Mouse (Mus musculus) forelimb bud, embryonic 11.5 days (tissue): Measurements from ENCODE around the gene Dio3.

Experiments used
- DNase-seq: peaks from one replicate; pipeline ENCODE4 v3.0.0-alpha.2; 2012; ENCODE audit warnings: low read depth, low spot score

The Dio3 gene

DNA sequence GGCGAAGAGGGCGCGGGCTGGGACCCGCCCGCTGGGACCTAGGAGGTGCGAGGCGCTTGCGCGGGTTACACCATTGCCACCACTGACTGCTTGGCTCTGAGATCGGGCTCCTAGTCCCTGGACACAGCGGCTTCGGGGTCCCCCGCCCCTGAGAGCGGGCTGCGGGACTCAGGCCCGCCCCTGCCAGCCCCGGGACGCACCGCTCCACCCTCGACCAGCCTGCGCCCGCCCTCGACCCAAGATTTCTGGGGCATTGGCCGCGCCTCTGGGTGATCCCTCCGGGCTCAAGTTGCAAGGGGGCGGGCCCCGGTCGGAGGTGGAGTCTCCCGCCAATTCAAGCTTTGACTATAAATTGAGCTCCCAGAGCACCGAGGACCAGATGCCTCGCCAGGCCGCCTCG, at the start of gene Dio3:
Dio3 (plus strand) TSS at position 216 of the 400 bp plus-strand sequence.
- peak; percentile 61 for DNase-seq

DNA sequence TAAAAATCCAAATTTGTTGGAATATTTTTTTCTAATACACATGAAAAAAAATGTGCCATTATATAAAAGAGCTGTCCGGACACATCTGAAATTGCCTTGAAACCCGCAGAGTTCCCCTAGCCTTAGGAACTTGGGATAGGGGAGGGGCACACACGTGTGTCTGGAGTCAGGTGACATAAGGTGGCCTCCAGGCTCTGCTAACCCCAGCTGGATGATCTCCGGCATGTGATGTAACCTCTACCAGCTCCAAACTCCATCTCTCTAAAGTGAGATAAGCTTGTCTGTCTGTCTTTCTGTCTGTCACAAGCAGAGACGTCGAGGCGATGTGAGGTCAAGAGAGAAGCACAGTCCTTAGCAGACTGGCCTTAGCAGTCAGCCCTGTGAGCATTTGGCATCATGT, 48.6 kb upstream of the Dio3 start:
- no peak for DNase-seq

DNA sequence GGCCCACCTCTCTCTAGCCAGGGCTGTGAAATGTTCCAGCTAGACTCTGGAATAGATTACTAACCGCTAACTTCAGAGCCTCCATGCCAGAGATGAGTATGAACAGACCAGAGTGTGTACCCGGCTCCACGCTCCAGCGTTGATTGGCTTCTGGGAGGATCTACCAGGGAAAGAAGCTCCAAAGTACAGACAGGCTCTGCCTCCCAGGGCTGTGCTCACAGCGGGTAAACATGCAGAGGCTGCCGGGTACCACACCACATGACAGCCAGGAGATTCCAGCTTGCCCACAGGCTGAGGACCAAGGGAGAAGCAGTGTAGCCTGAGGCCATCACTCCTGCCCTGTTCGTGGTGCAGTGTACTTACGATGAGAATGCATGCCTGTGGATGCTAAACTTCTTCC, 48.1 kb upstream of the Dio3 start:
- no peak for DNase-seq

DNA sequence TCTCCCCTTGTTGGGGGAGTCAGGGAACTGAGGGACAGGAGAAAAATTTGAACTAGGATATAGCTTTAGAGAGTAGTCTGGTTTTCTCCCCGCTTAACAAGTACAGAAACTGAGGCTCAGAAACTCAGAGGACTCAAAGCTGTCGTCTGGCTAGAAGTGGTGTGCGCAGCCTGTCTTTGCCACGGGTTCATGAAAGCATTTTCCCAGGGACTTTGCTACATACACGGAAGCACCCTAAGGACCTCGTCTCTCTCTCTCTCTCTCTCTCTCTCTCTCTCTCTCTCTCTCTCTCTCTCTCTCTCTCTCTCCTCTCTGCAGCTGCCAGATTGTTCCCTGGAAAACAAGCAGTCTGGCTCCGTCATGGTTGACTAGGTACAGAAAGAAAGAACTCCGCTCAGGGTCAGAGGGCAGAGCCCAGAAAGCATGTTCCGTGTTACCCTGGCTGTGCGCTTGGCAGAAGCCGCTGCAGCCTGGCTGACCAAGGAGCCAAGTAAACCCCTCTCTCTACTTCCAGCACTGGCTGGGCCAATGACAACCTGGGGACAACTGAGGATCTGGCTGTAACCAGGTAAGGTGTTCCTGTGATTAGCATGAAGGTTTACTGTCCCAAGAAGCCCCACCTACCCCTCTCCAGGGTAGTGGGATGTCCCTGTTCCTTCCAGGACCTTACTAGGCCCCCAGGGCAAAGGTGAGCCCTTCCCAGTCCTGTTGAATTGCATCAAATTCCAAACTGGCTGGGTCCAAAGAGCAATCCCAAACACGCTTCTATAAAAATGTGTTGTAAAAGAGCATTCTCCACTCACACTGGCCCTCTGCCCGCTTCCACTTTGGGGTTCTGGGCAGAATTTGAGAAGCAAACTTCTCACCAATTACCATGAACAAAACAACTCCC, 46.9 kb upstream of the Dio3 start:
- DNase-seq: no peak

DNA sequence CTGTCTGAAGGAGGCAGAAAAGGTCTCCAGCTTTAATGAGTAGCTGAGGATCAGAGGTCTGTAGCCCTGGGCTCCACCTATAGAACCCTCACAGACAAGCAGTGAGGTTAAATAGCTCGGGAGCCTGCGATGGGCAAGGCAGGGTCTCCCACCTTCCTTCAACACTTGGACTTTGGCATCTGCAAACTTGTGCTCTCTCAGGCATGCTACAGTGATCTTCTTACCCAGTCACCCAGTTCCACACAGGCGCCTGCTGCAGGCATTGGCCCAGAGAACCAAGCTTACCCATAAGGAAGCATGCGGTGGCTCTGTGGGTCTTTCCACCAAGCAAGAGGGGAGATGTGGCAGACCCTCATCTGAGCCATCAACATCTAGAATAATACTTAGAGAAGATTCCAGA, 43.0 kb upstream of the Dio3 start:
- DNase-seq: no peak

DNA sequence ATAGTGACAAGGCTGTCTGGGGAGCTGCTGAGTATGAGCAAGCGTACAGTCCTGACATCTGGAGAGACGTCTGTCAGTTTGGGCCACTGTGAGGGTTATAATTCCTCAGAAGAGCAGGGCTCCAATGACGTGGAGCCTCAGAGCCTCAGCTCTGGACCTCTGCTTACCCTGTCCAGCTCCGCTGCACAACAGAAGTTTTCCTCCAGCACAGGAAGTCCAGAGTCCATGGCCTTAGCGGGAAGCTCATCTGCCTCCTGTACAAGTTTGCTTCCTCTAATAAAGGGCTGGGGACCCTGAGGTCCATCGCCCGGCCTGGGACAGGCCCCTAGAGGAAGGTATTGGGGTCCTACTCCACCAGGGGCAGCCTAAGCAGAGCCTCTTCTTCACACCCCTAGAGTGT, 41.8 kb upstream of the Dio3 start:
- no peak for DNase-seq

DNA sequence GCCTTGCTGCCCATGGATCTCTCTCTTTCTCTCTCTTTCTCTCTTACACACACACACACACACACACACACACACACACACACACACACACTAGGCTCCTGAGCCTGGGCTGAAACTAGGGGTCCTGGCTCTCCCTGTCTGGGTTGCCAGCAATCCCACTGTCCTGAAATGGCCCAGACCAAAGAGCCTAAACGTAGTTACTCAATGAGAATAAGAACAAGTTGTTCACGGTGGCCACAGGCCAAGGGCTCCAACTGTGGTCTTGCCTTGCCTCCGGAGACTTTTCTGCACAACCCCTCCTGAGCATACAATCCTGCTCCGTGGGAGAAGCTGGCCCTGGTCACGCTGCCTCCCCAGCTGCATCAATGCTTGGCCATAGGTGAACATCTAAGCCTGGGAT, 39.5 kb upstream of the Dio3 start:
- DNase-seq: no peak

DNA sequence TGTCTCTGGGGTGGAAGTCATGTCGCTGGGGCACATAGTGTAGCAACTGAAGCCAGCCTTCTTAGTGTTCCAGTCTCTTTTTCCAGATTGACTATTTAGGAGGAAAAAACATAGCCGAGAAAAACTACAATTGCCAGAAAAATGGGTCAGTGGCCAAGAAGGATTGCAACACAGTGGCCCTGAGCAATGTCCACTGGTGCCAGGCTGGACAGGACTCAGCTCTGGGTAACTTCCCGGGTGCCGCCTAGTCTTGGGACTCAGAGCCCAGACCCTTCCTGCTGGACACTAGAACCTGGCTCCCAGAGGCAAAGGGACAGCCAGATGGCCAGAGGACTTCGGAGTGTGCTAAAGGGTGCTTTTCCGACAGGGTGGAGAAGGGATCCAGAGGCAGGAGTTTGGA, 34.3 kb upstream of the Dio3 start:
- DNase-seq: no peak

DNA sequence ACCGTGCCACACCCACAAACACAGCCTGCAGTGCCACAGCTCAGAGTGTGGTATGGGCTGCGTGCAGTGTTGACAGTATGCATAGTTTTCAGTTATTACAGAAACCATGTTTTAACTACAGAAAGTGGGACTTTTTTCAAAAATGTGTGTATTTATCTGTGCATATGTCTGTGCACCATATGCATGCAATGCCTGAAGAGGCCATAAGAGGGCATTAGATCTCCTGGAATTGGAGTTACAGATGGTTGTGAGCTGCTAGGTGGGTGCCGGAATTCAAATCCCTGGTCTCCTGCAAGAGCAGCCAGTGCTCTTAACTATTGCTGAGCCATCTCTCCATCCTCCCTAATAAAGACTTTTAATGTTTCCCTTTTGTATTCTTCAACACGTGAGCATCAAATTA, 33.4 kb upstream of the Dio3 start:
- DNase-seq: no peak

DNA sequence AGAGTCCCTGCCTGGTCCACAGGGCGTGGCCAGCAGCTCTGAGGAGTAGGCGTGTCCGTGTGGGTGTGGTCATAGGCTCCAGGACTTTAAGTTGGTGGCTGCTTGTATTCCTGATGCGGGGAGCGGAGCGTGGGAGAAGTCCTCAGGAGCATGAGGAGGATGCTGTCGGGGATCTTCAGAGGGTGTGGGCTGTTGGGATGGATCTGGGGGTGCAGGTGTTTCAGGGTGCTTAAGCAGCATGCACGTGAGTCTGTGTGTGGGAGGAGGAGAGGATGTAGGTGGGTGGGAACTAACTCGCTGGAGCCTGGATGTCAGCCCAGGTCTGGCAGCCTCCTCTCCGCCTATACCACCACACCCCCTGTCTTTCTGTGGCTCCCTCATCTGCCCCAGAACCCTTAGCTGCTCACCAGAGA, 26.7 kb upstream of the Dio3 start:
- DNase-seq: no peak

DNA sequence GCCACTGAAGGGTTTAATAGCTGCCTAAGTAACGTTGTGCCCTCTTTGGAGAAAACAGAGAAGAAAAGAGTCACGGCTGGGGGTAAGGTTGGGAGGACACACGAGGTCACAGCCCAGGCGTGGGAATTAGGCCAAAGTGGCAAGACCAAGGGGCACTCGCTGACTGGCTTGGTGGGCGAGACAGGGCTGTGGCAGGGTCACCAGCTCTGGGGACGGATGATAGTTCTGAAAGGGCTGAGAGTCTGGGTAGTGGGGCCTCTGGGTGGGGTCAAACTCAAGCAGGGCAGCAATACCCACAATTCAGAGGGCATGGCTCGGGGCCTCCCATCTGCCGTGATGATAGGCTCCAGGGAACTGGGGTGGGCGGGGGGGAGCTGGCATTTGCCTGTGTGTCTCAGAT, 23.1 kb upstream of the Dio3 start:
- no peak for DNase-seq

DNA sequence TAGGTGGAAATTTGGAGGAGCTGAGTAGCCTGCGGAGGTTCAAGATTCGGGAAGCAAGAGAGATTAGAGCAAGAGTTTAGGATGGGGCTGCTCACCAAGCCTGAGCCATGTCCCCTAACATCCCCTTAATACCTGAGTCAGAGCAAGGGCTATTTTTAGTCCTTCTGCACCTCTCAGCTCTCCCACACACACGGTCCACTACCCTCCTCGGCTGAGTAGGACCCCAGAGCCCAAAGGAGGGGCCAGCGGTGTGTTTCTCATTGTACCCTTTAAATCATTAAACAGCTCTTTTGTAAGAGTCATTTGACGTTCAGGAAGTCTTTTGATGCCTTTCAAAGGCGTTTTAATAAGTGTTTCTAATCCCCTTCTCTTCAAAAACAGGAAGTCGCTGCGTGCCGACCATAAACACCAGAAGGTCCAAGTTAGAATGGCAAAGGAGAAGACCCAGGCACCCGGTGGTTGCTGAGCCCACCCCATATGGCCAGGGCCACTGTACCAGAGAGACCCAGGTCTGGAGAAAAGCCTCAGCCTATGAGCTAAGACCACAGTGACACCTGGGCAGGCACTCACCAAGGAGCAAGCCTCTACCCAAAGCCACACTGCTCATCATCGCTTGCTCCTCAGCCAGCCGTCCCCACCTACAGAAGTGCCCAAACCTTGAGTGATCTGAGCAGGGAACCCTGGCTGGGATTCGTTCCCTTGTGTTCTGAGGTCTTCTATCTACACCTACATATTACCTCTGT, 22.2 kb upstream of the Dio3 start:
- no peak for DNase-seq

DNA sequence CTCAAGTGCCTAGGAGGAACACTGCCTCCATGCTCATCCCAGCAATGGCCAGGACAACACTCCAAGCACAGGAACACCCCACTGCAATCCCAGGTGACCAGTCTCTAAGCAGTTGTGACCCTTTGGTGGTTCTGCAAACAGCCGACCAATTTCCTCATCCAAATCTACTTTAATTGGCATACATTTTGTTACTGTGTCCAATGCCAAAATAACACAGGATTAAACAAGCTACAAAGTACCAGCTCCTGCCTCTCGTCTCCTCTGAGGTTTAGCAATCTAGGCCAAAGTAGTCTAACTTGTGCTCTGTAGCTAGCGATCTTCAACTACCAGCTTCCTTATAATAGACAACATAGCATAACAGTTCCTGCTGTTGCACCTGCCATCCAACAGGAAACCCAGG, 10.6 kb upstream of the Dio3 start:
- DNase-seq: no peak

DNA sequence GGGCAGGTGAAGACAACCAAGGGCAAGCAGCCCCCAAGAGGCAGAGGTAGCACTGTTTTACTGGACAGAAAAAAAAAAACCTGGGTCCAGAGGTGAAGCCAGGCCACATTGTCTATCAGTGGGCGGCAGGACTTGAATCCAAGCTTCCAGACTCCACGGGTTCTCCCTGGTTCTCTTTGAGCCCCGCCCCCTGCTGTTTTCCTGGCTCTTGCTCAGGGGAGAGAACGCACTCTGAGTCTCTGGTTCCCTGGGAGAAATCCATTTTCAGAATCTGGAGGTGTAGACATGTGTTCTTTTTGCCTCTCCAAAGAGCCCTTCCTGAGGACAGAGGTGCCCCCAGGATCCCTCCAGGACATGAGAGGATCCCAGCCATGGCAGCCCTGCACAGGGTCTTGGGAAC, 9.2 kb upstream of the Dio3 start:
- no peak for DNase-seq

DNA sequence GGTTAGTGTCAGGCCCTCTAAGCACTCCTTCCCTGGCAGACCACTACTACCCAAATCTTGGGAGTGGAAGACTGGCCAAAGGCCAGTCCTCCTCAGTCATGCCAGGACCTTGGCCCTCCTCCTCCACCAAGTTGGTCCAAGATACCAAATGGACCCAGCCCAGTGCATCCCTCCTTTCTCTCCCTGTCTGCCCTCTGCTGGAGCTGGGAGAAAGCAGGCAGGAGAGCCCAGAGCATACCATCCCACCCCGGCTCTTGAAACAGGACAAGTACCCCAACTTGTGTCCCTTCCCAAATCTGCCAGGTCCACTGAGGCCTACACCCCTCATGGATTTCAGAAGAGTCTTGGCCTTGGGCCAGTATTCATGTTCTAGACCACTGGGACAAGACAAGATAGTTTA, 2.8 kb upstream of the Dio3 start:
- no peak for DNase-seq

DNA sequence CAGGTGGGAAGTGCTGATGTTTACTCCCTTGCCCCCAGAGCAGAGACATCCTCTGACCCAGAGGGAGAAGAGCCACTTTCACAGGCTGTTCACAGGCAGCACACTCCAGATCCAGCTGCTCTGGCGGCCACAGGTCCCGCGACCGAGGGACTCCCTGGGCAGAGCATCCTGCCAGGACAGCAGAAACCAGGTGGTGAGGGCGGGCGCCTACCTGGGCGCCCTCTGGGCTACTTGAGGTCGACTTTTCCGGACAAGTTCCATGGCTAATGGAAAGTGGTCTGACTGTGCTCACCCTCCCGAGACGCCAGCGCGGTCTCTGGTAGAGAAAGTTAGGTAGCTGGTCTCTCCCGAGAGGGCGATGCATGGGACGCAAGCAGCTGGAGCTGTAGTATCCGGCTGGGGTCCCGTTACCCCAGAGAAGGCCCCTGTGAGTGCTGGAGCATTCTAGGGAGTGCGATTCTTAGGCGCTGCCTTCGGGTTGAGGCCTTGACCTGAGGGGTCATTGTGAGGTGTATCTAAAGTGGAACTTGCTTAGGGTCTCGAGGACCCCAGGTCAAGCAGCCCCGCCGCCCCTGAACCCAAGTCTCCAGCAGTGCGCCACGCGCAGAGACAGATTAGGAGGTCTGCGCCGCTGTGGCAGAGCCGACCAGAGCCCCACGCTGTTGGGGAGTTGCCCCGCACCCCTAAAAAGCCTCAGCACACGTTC, 1.5 kb upstream of the Dio3 start:
- DNase-seq: no peak

DNA sequence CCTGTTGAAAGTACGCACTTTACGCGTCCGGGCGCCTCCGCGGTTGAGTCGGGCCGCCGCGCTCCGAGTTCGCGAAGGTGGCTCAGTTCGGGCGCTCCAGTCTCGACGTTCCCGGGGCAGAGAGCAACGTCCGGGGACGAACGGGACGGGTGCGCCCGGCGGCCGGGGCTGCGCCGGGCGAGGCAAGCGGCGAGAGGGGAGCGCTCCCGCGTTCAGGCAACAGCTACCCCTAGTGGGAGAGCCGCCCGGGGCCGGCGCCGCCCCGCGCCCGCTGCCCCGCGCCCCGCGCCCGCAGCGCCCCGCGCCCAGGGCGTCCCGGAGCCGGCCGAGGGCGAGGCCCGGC, 932 bp upstream of the Dio3 start:
- DNase-seq: no peak

DNA sequence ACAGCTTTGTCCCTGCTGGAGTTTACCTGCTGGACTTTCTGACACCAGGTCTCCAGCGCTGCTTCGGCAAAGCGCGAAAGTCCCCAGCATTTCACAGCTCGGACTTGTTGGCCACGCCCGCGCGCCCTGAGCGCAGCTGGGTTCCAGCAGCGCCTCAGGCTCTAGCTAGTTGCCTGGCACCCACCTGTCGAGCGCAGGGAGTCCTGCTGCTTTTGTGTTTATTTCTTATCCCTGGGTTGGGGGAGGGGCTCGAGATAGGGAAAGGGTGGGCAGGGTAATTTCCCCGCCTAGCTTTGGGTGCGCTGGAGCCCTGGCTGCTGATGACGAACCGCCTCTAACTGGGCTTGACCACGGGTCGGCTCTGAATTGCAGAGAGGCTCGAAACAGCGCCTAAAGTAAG, 1.5 kb downstream of the Dio3 start:
- DNase-seq: no peak

DNA sequence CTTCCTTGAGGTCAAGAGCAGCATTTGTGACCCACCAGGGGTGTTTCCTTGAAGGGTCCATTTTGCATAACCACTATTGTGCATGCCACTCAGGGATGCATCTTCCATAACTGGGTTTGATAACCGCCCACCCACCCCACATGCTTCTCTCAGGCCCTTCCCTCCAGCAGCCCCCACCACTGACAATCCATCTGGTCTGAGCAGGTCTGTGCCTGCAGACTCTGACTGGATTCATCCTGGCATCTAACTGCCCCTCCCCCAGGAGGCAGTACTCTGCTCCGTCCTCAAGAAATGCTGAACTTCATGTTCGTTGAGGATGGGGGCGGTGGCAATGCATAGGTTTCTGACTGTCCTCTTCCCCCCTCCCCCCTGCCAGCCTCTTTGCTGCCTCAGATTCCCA, 4.9 kb downstream of the Dio3 start:
- DNase-seq: no peak

DNA sequence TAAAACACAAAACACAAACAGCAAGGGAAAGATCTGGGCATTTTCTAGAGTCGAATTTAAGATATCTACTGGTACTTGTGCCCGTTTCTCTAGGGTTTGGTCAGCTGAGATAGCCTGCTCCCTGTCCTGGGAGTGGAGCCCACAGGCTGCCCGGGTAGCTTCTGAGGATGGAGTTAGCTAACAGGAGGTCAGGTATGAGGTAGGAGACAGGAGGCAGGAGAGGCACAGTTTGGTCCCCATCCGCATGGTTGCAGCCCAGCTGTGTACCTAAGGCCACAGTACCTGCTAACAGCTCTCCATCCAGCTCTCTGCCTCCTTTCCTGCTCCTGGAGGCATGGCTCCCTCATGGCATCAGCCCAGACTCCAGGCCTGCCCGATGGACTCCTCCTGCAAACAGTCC, 13.9 kb downstream of the Dio3 start:
- DNase-seq: no peak

DNA sequence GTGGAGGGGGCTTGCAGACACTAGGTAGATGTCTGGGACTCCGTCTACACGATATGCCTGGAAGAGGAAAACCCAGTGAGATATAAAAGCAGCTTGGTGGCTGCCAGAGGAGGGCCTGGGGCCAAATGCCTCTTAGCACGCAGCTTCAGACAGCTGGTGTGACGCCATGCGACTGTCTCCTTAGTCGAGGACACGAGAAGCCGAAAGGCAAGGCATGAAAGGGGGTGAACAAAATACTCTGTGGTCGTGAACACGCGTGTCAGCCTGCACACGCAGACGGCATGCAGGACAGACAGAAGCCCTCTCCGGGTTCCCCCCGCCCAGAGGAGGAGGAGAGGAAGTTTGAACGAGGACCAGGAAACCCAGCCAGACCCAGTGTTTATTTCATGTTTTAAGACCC, 16.0 kb downstream of the Dio3 start:
- DNase-seq: no peak

DNA sequence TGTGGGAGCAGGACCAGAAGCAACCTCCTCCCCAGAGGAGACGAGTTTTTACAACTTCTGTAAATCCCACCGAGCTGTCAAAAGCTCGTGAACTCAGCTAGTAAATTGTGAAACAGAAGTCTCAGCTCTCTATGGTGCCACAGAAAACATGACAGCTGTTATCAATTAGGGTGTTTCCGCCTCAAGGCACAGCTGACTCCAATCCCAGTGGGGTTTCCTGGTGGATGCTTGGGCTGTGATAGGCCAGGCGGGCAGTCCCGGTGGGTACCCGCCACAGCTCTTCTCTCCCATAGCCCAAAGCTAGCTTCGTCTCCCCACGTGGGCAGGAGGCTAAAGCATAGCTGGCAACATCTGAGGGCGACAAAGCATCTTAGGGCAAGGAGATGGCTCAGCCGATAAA, 19.8 kb downstream of the Dio3 start:
- DNase-seq: peak; percentile 90

DNA sequence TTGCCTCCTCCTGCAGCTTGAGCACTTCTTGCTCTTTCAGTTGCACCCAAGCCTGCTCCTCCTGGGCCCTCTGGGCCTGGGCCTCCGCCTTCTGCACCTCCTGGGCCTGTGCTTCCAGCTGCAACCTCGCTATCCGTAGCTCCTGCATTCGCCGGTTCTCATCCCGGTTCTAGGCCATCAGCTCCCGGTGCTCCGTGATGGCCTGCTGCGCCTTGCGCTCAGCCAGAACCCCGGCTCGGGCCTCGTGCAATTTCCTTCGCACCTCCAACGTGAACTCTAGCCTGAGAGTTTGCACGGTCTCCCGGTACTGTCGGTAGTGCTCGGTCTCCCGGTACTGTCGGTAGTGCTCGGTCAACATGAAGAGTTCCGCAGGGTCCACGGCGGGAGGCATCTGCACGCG, 40.8 kb downstream of the Dio3 start:
- DNase-seq: no peak
